Mouse (Mus musculus) kidney, postnatal 14 days (tissue): Measurements from ENCODE around the gene Vangl2.
A peak's percentile ranks its signal among the peaks of the same experiment; 100 is the strongest.

Experiments
- DNase-seq: peaks from one replicate; pipeline ENCODE4 v3.0.0; 2022; ENCODE audit warnings: mixed read lengths

Vangl2 gene

DNA sequence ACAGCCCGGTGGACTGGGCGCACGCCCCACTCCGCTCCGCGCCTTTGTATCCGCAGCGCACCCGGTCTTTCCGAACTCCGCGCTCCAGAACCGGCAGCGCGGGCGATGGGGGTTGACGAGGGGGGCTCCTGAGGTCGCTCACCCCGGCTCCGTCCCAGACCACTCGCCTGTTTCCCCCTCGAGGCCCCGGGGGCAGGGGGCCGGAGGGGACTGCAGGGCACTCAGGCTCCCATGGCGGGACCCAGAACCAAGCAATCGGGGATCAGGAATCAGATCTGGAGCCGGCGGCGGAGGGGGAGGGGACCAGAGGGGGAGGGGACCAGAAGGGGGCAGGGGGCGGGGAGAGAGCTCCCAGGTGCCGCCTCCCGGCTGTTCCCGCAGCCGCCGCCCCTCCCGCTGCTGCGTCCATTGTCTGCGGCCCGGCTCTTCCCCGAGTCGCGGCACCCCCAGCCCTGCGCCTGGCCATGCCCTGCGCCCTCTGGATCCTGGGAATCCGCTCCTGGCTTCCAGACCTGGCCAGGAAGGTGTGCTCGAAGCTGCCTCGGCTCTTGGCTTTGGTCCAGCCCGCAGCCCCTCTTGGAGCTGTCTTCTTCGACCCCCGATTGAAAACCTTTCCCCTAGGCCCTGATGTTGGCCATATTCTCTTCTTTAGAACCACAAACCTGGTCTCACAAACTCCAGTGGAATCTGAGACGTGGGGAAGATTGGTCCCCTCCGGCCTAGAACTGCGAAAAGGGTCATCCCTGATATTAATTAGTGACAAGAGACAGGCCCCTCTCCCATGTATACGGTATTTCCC lies 1.0 kb downstream of the Vangl2 start:
- DNase-seq, result peak; percentile 93

- DNase-seq, result no peak
Observed at GRCm38 (mm10) chr1:172026201-172026901, 1.9 kb downstream of the Vangl2 start.

GRCm38 (mm10) chr1:172025201-172025904 lies 2.9 kb downstream of the Vangl2 start:
- DNase-seq, result no peak

DNA sequence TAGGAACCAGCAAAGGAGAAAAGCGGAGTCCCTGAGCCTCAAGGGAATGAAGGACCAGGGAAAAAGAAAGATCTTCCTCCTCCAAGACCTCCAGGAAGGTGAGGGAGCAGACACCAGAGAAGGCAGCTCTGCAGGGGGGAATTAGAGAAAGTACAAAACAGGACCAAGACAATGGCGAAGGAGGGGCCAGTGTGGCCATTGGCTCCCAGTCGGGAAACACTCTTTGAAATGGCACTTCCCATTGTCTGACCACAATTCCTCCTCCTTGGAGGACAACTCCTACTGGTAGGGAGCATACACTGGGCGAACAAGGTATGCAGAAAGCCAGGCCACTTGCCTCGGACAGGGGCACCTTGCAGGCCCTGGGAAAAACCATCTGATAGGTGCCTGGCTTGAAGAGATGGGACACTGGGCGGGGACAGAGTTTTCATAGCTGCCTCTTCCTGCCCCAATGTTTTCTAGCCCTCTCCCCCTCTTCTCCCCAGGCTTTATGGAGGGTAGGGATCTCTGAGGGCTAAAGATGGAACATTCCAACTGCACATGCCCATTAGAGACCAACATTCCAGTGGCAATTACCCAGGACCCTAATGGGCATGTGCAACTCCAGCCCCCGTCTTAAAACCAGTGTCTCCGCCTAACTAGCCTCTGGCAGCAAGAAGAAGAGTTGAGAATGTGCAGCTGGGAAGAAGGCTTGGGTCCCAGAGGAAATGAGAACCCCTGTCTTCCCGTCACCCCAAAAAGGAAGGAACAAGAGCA lies 3.9 kb downstream of the Vangl2 start:
- DNase-seq, result peak; percentile 24

DNA sequence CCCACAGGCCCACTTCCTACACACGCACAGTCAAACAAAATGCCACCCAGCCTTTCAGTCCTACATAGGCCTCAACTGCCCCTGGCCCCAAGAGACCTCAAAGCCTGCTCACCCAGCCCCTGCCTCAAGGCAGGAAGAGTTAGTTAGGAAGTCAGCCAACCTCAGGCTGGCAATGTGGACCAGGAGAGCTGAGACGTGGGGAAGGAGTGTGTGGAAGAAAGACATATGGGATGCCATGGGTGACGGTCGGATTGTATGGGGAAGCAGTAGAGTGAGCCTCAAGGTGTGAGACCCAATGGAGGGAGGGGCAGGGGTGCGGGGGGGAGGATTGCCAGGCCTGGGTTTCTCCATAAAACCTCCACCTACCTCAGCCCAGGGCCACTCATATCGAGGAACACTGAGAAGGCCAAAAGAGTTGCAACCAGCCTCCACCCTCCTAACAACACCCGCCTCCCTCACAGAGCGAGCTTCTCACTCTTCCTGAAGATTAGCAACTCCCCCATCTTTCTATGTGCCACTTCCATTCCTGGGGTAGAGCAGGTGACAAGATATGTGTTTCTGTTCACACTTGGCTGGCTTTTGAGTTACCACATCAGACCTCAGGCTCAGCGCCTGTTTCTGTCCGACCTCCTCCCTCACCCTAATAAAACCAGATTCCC lies 8.3 kb downstream of the Vangl2 start:
- DNase-seq, result no peak

- DNase-seq, result no peak
Observed at GRCm38 (mm10) chr1:172019339-172019738, 8.9 kb downstream of the Vangl2 start.

- DNase-seq, result no peak
Observed at GRCm38 (mm10) chr1:172018336-172019311, 9.6 kb downstream of the Vangl2 start.

- DNase-seq, result no peak
Observed at GRCm38 (mm10) chr1:172017517-172018070, 10.7 kb downstream of the Vangl2 start.

DNA sequence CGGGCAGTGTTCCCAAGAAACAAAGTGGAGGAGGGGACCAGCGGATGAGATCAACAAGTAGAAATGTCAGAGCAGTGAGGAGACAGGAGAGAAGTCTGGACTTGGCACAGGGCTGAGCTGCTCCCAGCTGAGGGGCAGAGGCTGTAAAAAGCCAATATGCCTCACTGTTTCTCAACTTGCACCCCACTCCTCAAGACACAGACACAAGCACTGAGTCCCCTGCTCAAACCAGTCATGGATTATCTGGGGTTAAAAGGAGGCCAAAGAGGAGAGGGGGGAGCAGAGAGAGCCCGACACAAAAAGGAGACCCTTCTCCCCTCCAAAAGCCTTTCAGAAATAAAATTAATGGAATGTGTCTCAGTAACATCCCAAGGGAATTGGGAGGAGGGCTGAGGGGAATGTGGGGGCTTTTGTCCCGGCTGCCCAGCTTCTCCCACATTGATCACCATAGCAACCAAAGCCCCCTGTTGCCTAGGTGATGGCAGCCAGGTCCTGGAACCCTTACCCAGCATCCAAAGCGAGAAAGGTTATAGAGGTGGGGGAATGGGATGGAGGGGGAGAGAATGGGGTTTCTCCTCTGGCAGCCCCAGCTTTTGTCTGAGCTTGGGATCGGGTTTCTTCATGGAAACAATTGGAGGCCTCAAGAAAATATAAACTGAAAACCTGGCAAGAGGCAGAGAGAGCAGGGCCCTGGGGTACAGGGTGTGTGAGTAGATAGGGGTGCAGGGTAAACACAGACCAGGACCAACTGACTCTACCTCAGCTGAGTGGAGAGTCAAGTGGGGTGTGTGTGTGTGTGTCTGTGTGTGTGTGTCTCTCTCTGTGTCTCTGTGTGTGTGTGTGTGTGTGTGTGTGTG lies 11.4 kb downstream of the Vangl2 start:
- DNase-seq, result no peak

GRCm38 (mm10) chr1:172016031-172016430 lies 12.2 kb downstream of the Vangl2 start:
- DNase-seq, result no peak

DNA sequence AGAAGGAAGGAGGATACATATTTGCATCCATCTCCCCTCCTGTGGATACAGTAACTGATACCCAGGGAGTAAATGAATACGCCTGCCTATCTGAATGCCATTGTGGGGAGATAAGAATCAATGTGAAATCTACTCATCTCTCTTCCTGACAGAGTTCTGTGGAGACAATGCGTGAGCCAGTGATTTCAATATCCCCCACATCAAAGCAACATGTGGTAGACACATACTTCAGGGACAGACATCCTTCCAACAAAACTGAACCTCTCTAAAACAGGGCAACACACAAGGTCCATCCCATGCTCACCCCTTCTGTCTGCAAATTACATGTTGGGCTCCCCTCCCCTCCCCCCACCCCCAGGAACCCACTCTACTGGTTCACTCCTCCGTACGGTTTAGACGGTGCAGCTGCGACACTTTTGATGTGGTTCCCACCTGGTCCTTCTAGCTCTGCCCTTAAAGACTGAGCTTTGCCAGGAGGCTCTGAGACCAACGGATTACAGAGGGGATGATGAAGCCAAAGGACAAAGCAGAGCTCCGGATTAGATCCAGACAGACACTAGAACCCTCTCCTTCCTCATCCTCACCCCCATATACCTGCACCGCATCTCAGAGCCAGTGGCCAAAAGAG lies 12.8 kb downstream of the Vangl2 start:
- no peak for DNase-seq

- DNase-seq, result no peak
Observed at GRCm38 (mm10) chr1:172014771-172015170, 13.5 kb downstream of the Vangl2 start.

DNA sequence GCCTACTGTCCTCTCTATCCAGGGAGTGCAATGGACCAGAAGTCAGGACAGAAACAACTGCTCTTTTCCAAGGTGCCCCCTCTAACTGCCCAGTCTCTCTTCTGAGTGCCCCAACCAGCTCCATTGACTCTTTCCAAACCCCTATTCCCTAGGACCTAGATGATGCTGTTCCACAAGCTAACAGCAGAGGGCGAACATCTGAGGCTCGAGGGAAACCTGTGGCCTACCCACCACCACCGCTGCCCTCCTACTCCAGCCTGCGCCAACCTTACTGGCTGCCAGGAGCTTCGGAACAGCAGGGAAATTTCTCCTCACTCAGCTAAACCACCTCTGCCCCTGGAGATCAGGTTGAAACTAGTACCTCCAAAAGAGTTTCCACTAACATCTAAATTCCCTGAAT lies 16.2 kb downstream of the Vangl2 start:
- peak; percentile 81 for DNase-seq

DNA sequence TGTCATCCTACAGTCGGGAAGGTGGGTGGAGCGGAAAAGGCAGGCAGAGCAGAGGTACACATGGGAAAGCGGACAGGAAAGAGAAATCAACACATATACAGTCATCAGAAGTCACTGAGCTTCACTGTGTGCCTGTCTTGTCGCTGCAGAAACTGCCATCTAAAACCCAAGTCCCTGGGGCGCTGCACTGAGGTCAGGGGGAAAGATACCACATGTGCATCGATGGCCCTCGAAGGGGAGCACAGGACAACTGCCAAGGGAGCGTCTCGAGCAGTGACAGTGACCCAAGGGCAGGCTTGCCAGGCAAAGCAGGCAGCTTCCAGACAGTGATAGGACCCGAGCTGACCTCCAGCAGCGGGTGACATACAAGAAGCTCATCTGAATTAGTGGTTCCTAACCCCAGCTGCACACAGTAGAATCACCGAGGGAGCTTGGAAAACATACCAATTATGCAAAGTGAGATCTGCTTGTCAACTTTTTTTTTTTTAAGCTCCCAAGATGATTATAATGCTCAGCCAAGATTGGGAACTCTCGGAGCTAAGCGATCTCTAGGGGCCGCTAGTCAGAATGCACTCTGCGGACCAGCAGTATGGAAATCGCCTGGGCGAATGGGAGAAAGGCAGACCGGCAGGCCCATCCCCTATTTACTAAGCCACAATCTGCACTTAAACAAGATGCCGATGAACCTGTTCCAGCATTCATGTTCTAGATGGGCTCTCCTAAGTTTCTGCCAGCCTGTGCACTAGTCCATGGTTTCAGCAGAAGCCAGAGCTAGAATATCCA lies 18.0 kb downstream of the Vangl2 start:
- no peak for DNase-seq

GRCm38 (mm10) chr1:172009406-172009805 lies 18.8 kb downstream of the Vangl2 start:
- no peak for DNase-seq

- DNase-seq, result no peak
Observed at GRCm38 (mm10) chr1:172008351-172008750, 19.9 kb downstream of the Vangl2 start.

- DNase-seq, result no peak
Observed at GRCm38 (mm10) chr1:172007761-172008160, 20.5 kb downstream of the Vangl2 start.

- DNase-seq, result no peak
Observed at GRCm38 (mm10) chr1:172001665-172002064, 26.6 kb downstream of the Vangl2 start.
